Mouse (Mus musculus) activated CD4-positive, CD25-positive, alpha-beta regulatory T cell (primary cell): ENCODE data around the gene Gm32687. TPM values are rescaled to one million over a fixed set of nuclear protein-coding genes. Genes with fewer than 3 reads are reported as not detected.

ENCODE experiments used
- polyA plus RNA-seq, 2 experiments: library from polyadenylated mRNA; unstranded; fragments of 100-300 nt; shearing (Covaris generic); gene quantifications; one replicate each; pipeline ENCODE4 v1.2.1; 2017

Gene Gm32687
- 1 to 10 TPM; 8.2 to 8.8 TPM for polyA plus RNA-seq

GRCm38 (mm10) chr10:81863409-81864407, at the start of gene Gm32687:
TSS of gene Gm32687 (plus strand) at chr10:81863934.

GRCm38 (mm10) chr10:81929842-81930743, 66.4 kb downstream of the Gm32687 start, which contains the start of gene Zfp781:
TSS of gene Zfp781 (minus strand) at chr10:81930480.

Other genes starting within 250 kb of the Gm32687 start
- gene Sirt6, start 236.1 kb upstream of the Gm32687 start, polyA plus RNA-seq, result 10 to 100 TPM; 10.7 to 20.6 TPM
- gene Ankrd24, start 235.4 kb upstream of the Gm32687 start, polyA plus RNA-seq, result 1 to 10 TPM; 1.9 to 5.6 TPM
- 1 to 10 TPM; 6.8 to 9.1 TPM for gene Gm10778, start 214.9 kb upstream of the Gm32687 start, polyA plus RNA-seq
- 10 to 100 TPM; 17.2 to 21.1 TPM for gene Zfp433, start 159.1 kb upstream of the Gm32687 start, polyA plus RNA-seq
- gene Gm3055, start 92.8 kb upstream of the Gm32687 start, polyA plus RNA-seq, result 1 to 10 TPM; 7.1 to 8.2 TPM
- gene Gm4767, start 51.7 kb upstream of the Gm32687 start, polyA plus RNA-seq, result 1 to 10 TPM; 4.5 to 6.5 TPM
- gene Zfp781, start 66.5 kb downstream of the Gm32687 start, polyA plus RNA-seq, result 1 to 10 TPM; 2.7 to 3.0 TPM
- 10 to 100 TPM in 1 of 2 experiments, 1 to 10 TPM in 1; 4.6 to 12.5 TPM for gene Zfp873, start 184.2 kb downstream of the Gm32687 start, polyA plus RNA-seq
- gene BC024063, start 219.4 kb downstream of the Gm32687 start, polyA plus RNA-seq, result 1 to 10 TPM; 6.5 to 6.7 TPM